Mouse (Mus musculus): ENCODE measurements at regions not wholly inside any gene's neighbourhood (a gene's known extent, or its start where the extent isn't known, plus 50 kb on each side); places are given as distances from the start of the nearest gene placed in this dataset.

GRCm38 (mm10) chr4:87386835-87387234 is 156.6 kb upstream of the Slc24a2 start:
- in situ Hi-C loops (cut with MboI, MseI) = no loop called here

- in situ Hi-C loops (cut with MboI, MseI) = no loop called here
These were observed 156.0 kb upstream of the Slc24a2 start for GRCm38 (mm10) chr4:87386271-87386670.

GRCm38 (mm10) chr4:87385221-87385739 is 155.0 kb upstream of the Slc24a2 start:
- in situ Hi-C loops (cut with MboI, MseI) = no loop called here

GRCm38 (mm10) chr4:87384469-87385044 is 154.3 kb upstream of the Slc24a2 start:
- in situ Hi-C loops (cut with MboI, MseI) = no loop called here

- in situ Hi-C loops (cut with MboI, MseI) = no loop called here
These were observed 150.4 kb upstream of the Slc24a2 start for GRCm38 (mm10) chr4:87380716-87381115.

- in situ Hi-C loops (cut with MboI, MseI) = no loop called here
These were observed 149.4 kb upstream of the Slc24a2 start for GRCm38 (mm10) chr4:87379516-87380173.

- in situ Hi-C loops (cut with MboI, MseI) = loop anchor here (25.0 kb wide), 1 partner anchor 690 kb away; no protein-coding TSS in a partner anchor
These were observed 141.7 kb upstream of the Slc24a2 start for GRCm38 (mm10) chr4:87371960-87372359.

GRCm38 (mm10) chr4:87369626-87370234 is 139.5 kb upstream of the Slc24a2 start:
- in situ Hi-C loops (cut with MboI, MseI) = loop anchor here (5.0 to 25.0 kb wide), 3 partner anchors 693 to 1183 kb away; no protein-coding TSS in a partner anchor

GRCm38 (mm10) chr4:87368413-87369160 is 138.3 kb upstream of the Slc24a2 start:
- in situ Hi-C loops (cut with MboI, MseI) = loop anchor here (5.0 to 25.0 kb wide), 3 partner anchors 694 to 1184 kb away; no protein-coding TSS in a partner anchor

- in situ Hi-C loops (cut with MboI, MseI) = loop anchor here (5.0 to 25.0 kb wide), 3 partner anchors 694 to 1184 kb away; no protein-coding TSS in a partner anchor
These were observed 137.6 kb upstream of the Slc24a2 start for GRCm38 (mm10) chr4:87367732-87368412.

- in situ Hi-C loops (cut with MboI, MseI) = loop anchor here (25.0 kb wide), 1 partner anchor 700 kb away; no protein-coding TSS in a partner anchor
These were observed 131.9 kb upstream of the Slc24a2 start for GRCm38 (mm10) chr4:87362201-87362600.

GRCm38 (mm10) chr4:87359483-87359882 is 129.2 kb upstream of the Slc24a2 start:
- in situ Hi-C loops (cut with MboI, MseI) = loop anchor here (25.0 kb wide), 1 partner anchor 703 kb away; no protein-coding TSS in a partner anchor

- in situ Hi-C loops (cut with MboI, MseI) = loop anchor here (25.0 kb wide), 1 partner anchor 703 kb away; no protein-coding TSS in a partner anchor
These were observed 128.7 kb upstream of the Slc24a2 start for GRCm38 (mm10) chr4:87359004-87359403.

GRCm38 (mm10) chr4:87332968-87333367 is 102.7 kb upstream of the Slc24a2 start:
- in situ Hi-C loops (cut with MboI, MseI) = no loop called here

GRCm38 (mm10) chr4:87329136-87329535 is 98.9 kb upstream of the Slc24a2 start:
- in situ Hi-C loops (cut with MboI, MseI) = no loop called here

- in situ Hi-C loops (cut with MboI, MseI) = no loop called here
These were observed 91.6 kb upstream of the Slc24a2 start for GRCm38 (mm10) chr4:87321726-87322349.

GRCm38 (mm10) chr4:87298129-87298528 is 67.9 kb upstream of the Slc24a2 start:
- in situ Hi-C loops (cut with MboI, MseI) = no loop called here

- in situ Hi-C loops (cut with MboI, MseI) = no loop called here
These were observed 64.3 kb upstream of the Slc24a2 start for GRCm38 (mm10) chr4:87294538-87294937.
